Comparison of ENCODE assay signal across 14 mouse cellular contexts in genomic region chr2:101757806-101758205, GRCm38 (mm10).
"Had no signal": no experiment of that assay in that cellular context is flagged by ENCODE, and none has a peak within 500 bp of the region (broad histone marks: within the 10 kb centered on the region; RNA-seq: fewer than 3 reads in every experiment).

No protein-coding gene starts in this region.

- H3K4me3 ChIP-seq: neural tube, embryonic 13.5 days; neural tube, embryonic 15.5 days; stomach, embryonic 15.5 days had no signal

- H3K27ac ChIP-seq: neural tube, embryonic 13.5 days; neural tube, embryonic 15.5 days; stomach, embryonic 15.5 days; stomach, postnatal 0 days had no signal

- DNase-seq: right cerebral cortex, adult 18-20 months; right cerebral cortex, postnatal 14 days; right cerebral cortex, postnatal 4 days; spleen, adult 18-20 months; thymus, adult 18-20 months; thymus, adult 2 months; thymus, postnatal 14 days; thymus, postnatal 25 days; thymus, postnatal 36 days; thymus, postnatal 4 days had no signal

- H3K36me3 ChIP-seq: neural tube, embryonic 13.5 days; neural tube, embryonic 15.5 days; stomach, embryonic 15.5 days had no signal

- H3K27me3 ChIP-seq: neural tube, embryonic 13.5 days; neural tube, embryonic 15.5 days; stomach, embryonic 15.5 days had no signal

- H3K9ac ChIP-seq: neural tube, embryonic 13.5 days; neural tube, embryonic 15.5 days; stomach, embryonic 15.5 days had no signal

- H3K9me3 ChIP-seq: neural tube, embryonic 13.5 days; neural tube, embryonic 15.5 days; stomach, embryonic 15.5 days had no signal
